Mouse (Mus musculus) gonadal fat pad, adult 2 months (tissue): ENCODE measurements around the gene Pik3c2g. TPM values are rescaled to one million over a fixed set of nuclear protein-coding genes. Genes with fewer than 3 reads are reported as not detected.

ENCODE experiments used
- polyA plus RNA-seq: library from polyadenylated mRNA; depleted of rRNA; stranded (reverse); fragments of >200 nt; gene quantifications from 2 replicates; pipeline ENCODE4 v1.2.3, GENCODE M21; 2012; rRNA removed

Gene Pik3c2g
- polyA plus RNA-seq, 1 experiment: 4.5 TPM

Other genes with a start within 250 kb of the Pik3c2g start
- 0.84 and 1.0 TPM in 2 replicates for gene Rergl, start 85.2 kb upstream of the Pik3c2g start, polyA plus RNA-seq